Mouse (Mus musculus): ENCODE data around the gene Pygo2. TPM values are rescaled to one million over a fixed set of nuclear protein-coding genes. Genes with fewer than 3 reads are reported as not detected.

The Pygo2 gene
- polyA plus RNA-seq, 1 experiment, result 45.4 TPM

DNA sequence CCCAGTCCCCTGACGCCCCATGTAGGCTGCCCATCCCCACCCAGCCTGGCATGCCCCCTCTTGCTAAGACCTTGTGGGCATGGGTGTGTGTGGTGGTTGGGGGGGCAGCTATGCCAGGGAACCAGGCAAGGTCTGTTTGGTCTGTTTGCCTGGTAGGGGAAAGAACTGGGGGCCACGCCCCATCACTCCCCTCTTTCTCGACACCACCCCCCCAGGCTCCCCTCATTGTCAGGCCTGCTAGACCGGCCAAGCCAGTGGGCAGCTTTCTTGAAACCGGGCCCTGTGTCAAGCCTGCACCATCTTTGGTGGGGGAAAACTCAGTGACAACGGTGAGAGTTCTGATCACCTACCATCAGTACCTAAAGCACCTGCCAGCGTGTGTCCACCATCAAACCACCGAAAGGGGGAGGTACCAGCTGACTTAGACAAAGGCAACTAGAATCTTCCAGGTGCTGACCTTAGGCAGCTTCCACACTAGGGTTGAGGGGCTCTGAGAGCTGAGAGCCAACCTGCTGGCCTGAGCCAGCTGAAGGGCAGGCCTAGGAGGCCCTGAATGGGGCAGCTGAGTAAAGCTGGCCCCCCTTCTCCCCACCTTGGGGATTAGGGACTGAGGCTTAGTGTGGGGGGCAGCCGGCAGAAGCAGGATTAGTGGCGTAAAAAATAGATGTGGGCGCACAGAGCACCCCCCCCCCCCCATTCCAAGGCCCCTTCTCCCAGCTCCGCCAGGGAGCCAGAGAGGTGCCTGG is 45.5 kb upstream of the Pygo2 start:
- Histone ChIP-seq H3K4me3 (replicated peaks; ENCODE audit: control insufficient read depth, low read depth, low read length) (peak overlapping the region; percentile 54), H3K4me1 (ENCODE audit: control insufficient read depth, insufficient read depth, low read length) (peaks cover 6% of the 10 kb centered on the region), H3K27ac (ENCODE audit: control insufficient read depth, insufficient read depth, low read depth, low read length, poor library complexity) (peak overlapping the region; percentile 75)
- TF ChIP-seq POLR2A (IDR thresholded peaks at IDR 0.05; ENCODE audit: borderline replicate concordance, control insufficient read depth, low read depth, low read length) (no peak), CTCF (IDR thresholded peaks at IDR 0.05; ENCODE audit: control insufficient read depth, insufficient read depth, low read length) (no peak)
- WGBS, result 69% methylated on average over 12 of the region's 12 CpGs

DNA sequence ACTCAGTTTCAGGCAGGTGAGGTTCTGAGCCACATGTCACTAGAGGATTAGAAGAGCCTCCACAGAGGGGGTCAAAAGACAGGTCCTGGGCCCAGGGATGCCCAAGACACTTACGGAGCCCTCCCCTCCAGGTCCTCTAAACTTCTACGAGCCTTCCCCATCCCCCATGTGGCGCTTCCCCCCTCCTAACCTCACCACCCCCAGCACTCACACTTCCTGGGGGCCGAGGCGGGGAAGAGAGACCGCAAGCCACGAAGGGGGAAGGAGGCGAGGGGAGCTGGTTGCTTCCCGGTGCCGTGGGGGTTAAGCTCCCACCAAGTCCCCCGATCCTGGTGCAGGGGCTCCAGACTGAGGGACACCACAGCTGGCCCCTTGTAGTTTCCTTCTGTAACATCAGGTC is 44.6 kb upstream of the Pygo2 start:
- H3K27ac ChIP-seq (ENCODE audit: control insufficient read depth, insufficient read depth, low read depth, low read length, poor library complexity), result peak overlapping the region; percentile 75
- peaks cover 2% of the 10 kb centered on the region for H3K4me1 ChIP-seq (ENCODE audit: control insufficient read depth, insufficient read depth, low read length)
- TF ChIP-seq CTCF (IDR thresholded peaks at IDR 0.05; ENCODE audit: control insufficient read depth, insufficient read depth, low read length) (no peak), POLR2A (IDR thresholded peaks at IDR 0.05; ENCODE audit: borderline replicate concordance, control insufficient read depth, low read depth, low read length) (peak; percentile 40; the same call in 1 of the 2 replicates)
- H3K4me3 ChIP-seq (replicated peaks; ENCODE audit: control insufficient read depth, low read depth, low read length), result peak overlapping the region; percentile 54
- 7% methylated on average over 11 of the region's 11 CpGs for WGBS

DNA sequence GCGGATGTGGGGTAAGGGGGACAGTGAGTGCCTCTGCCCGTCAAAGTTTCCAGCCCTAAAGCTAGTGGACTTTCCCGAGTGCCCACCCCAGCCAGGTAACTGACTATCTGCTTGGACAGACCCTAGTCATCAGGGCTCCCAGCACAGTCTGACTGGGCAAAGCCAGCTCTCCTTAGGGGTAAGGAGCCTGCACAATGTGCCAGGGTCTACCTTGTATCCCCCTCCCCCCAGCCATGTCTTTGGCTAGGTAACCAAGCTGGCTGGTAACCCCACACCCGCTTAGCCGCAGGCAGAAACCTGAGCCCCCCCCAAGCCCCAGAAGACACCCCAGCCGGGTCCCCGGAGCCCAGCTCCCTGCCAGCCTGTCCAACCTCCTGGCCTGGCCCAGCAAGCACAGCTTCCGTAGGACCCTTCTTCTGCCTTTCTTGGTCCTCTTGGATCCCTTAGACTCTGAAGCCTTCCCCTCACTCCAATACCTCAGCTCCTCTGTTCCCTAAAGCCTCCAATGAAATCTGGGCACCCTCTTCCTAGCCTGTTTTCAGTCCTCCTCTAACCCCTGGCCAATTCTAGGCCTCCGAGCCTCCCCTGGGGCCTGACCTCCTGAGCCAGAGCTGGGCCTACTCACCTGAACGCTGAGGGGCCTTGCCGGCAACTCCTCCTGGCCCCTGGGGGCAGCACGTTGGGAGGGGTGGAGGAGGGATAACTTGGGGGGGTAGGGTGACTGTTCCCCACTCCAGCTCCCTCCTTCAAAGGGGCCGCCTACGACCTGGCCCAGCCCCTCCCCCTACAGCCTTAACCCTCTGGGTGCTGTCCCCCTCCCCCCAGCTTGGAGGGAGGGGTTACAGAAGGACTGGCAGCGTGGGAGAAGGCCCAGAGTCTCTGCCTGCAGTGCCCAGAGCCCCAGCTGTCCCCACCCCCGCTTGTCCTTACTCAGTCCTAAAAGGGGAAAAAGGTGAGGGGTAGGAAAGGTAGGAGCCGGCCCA is 43.3 kb upstream of the Pygo2 start:
- Histone ChIP-seq H3K27ac (ENCODE audit: control insufficient read depth, insufficient read depth, low read depth, low read length, poor library complexity) (peak overlapping the region; percentile 93), H3K4me1 (ENCODE audit: control insufficient read depth, insufficient read depth, low read length) (peaks cover 2% of the 10 kb centered on the region), H3K4me3 (replicated peaks; ENCODE audit: control insufficient read depth, low read depth, low read length) (peak overlapping the region; percentile 67)
- TF ChIP-seq CTCF (IDR thresholded peaks at IDR 0.05; ENCODE audit: control insufficient read depth, insufficient read depth, low read length) (no peak), POLR2A (IDR thresholded peaks at IDR 0.05; ENCODE audit: borderline replicate concordance, control insufficient read depth, low read depth, low read length) (no peak)
- 62% methylated on average over 17 of the region's 17 CpGs for WGBS

DNA sequence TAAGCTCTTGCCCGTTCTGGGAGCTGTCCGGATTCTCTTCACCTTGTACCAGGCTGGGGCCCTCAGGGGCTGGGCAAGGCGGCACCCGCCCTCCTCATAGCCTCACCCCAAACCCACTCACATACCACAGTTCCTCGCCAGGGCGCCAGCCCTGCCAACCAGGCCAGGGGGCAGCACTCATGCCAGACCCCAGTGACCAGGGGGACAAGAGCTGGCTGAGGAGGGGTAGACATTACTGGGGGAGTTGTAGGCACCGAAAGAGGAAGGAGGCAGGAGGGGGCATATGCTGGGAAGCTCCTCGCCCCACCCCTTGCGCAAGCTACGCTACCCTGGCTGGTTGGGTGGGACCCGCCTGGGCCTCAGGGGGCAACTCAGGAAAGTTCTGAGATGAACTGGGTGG is 42.4 kb upstream of the Pygo2 start:
- peaks cover 2% of the 10 kb centered on the region for H3K4me1 ChIP-seq (ENCODE audit: control insufficient read depth, insufficient read depth, low read length)
- peak overlapping the region; percentile 93 for H3K27ac ChIP-seq (ENCODE audit: control insufficient read depth, insufficient read depth, low read depth, low read length, poor library complexity)
- 30% methylated on average over 11 of the region's 11 CpGs for whole genome bisulfite sequencing
- H3K4me3 ChIP-seq (replicated peaks; ENCODE audit: control insufficient read depth, low read depth, low read length), result peak overlapping the region; percentile 67
- TF ChIP-seq POLR2A (IDR thresholded peaks at IDR 0.05; ENCODE audit: borderline replicate concordance, control insufficient read depth, low read depth, low read length), result peak; percentile 41; the same call in 1 of the 2 replicates
- TF ChIP-seq CTCF (IDR thresholded peaks at IDR 0.05; ENCODE audit: control insufficient read depth, insufficient read depth, low read length), result no peak

DNA sequence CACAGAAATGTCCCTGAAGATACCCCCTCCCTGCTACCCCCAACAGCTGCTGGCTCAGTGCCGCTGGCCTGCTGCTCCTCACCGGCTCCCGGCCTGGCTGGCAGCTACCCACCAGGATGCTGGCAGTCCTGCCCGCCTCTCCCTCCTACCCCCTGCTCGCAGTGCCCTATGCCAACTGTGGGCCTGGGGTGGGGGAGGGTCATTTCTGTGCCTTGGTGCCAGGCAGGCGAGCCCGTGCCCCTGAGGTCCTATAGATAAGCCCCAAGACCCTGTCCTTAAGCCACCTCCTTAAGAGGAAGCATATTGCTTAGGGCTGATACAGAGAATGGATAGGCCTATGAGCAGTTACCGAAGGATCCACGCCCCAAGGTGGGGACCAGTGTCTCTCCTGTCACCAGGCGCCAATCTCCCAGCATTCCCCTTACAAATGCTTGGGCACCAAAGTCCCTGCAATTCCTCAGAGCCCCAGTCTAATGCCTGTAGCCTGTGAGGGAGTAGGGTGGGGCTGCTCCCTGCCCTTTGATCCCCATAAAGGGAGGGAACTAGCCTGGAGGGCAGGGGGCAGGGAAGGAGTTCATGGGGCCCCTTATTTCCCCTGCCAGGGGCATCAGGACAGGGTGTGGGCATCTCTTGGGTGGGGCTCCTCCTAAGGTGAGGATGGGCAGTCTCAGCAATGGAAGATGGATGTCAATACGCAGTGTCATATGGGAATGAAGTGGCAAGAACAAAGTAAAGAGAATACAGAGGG is 41.7 kb upstream of the Pygo2 start:
- peaks cover 2% of the 10 kb centered on the region for H3K4me1 ChIP-seq (ENCODE audit: control insufficient read depth, insufficient read depth, low read length)
- H3K4me3 ChIP-seq (replicated peaks; ENCODE audit: control insufficient read depth, low read depth, low read length), result peak overlapping the region; percentile 67
- H3K27ac ChIP-seq (ENCODE audit: control insufficient read depth, insufficient read depth, low read depth, low read length, poor library complexity), result peak overlapping the region; percentile 93
- TF ChIP-seq CTCF (IDR thresholded peaks at IDR 0.05; ENCODE audit: control insufficient read depth, insufficient read depth, low read length) (no peak), POLR2A (IDR thresholded peaks at IDR 0.05; ENCODE audit: borderline replicate concordance, control insufficient read depth, low read depth, low read length) (0 out of 2 replicates have a peak, but pooled peaks have one; percentile 20)
- WGBS, result 36% methylated on average over 11 of the region's 11 CpGs

DNA sequence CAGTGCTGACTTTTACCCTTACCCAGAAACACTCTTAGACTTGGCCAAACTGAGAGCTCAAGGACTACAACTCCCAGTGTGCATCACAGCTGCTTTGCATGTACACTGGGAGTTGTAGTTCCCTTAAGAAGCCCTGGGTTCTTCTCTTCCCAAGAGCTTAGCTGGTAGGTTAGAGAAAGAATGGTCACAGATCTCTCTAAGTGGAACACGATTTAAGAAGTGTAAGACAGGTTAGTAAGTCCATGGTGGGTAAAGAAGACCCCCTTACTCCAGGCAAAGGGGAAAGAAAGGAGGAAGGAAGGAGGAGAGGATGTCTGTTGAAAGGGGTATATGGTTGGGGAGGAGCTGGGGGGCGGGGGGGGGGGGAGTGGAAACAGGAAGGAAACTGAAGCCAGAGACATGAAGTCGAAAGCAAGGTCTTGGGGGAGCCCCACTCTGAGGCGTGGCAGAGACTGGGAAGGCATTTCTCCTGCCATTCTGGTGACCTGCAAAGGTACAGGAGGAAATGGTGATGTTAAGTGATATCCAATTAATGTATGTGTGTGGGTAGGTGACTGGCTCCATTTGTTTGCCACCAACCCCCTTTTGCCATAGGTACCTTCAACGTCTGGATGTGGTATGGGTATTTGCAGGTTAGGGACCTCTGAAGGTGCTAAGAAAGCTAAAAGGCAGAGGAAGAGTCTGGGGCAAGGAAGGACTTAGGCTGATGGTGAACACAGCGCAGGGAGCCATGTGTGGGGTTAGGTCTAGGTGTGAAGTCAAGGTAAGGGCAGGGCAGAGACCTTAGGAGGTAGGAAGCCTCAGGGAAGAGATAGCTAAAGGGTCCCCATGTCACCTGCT is 40.9 kb upstream of the Pygo2 start:
- 24% methylated on average over 5 of the region's 6 CpGs for WGBS
- TF ChIP-seq POLR2A (IDR thresholded peaks at IDR 0.05; ENCODE audit: borderline replicate concordance, control insufficient read depth, low read depth, low read length) (no peak), CTCF (IDR thresholded peaks at IDR 0.05; ENCODE audit: control insufficient read depth, insufficient read depth, low read length) (no peak)
- Histone ChIP-seq H3K4me3 (replicated peaks; ENCODE audit: control insufficient read depth, low read depth, low read length) (peak overlapping the region; percentile 43), H3K4me1 (ENCODE audit: control insufficient read depth, insufficient read depth, low read length) (no peaks in the 10 kb centered on the region; the same call in none of the 2 replicates), H3K27ac (ENCODE audit: control insufficient read depth, insufficient read depth, low read depth, low read length, poor library complexity) (peak overlapping the region; percentile 93)

DNA sequence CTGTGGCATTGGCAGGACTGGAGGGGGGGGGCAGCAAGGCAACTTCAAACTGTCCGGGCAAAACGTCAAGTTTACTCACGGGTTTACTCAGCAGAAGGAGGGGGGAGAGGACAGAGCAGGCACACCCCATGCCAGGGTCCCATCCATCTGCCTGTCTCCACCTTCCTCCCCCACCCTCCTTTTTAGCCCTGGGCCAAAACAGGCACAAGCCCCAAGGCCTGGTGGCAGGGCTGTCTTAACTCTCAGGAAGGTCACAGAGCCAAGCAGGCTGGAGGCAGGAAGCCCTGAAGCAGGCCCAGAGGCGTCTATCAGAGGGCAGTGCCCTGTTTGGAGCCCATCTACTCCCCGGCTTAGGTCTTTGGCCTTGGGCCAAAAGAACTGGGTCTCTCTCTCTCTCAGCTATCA is 39.9 kb upstream of the Pygo2 start:
- WGBS, result 17% methylated on average over 5 of the region's 5 CpGs
- peak overlapping the region; percentile 40 for H3K4me3 ChIP-seq (replicated peaks; ENCODE audit: control insufficient read depth, low read depth, low read length)
- H3K4me1 ChIP-seq (ENCODE audit: control insufficient read depth, insufficient read depth, low read length), result no peaks in the 10 kb centered on the region; the same call in none of the 2 replicates
- TF ChIP-seq CTCF (IDR thresholded peaks at IDR 0.05; ENCODE audit: control insufficient read depth, insufficient read depth, low read length), result no peak
- TF ChIP-seq POLR2A (IDR thresholded peaks at IDR 0.05; ENCODE audit: borderline replicate concordance, control insufficient read depth, low read depth, low read length), result no peak
- H3K27ac ChIP-seq (ENCODE audit: control insufficient read depth, insufficient read depth, low read depth, low read length, poor library complexity), result peak overlapping the region; percentile 60
